Mouse (Mus musculus): Measurements from ENCODE around the gene Prickle1.

- TF ChIP-seq MAZ (IDR thresholded peaks at IDR 0.05; ENCODE audit: low read depth, low read length) (no peak), BHLHE40 (IDR thresholded peaks at IDR 0.05; ENCODE audit: low read depth, low read length) (no peak), IRF4 (IDR thresholded peaks at IDR 0.05; ENCODE audit: low read depth, low read length) (no peak), ELF1 (IDR thresholded peaks at IDR 0.05; ENCODE audit: low read depth, low read length) (no peak), POLR2A (IDR thresholded peaks at IDR 0.05; ENCODE audit: low read depth, low read length) (no peak), ETS1 (conservative IDR thresholded peaks at IDR 0.05; ENCODE audit: low read depth, low read length) (no peak), CTCF (conservative IDR thresholded peaks at IDR 0.05 in 1 of 2, IDR thresholded peaks at IDR 0.05 in 1 of 2; ENCODE audit: low read depth in 2 of 2, low read length in 2 of 2) (no peak), KAT2A (IDR thresholded peaks at IDR 0.05; ENCODE audit: insufficient replicate concordance, low read length) (no peak), USF2 (conservative IDR thresholded peaks at IDR 0.05; ENCODE audit: low read depth, low read length) (no peak), SIN3A (IDR thresholded peaks at IDR 0.05; ENCODE audit: low read length) (no peak)
Measured at GRCm38 (mm10) chr15:93619551-93619950, 23.9 kb upstream of the Prickle1 start.
